Mouse (Mus musculus) cerebellum, postnatal 14 days (tissue): ENCODE data around the gene Mtcl1.

ENCODE experiments used
- DNase-seq, 2 experiments: peaks; one replicate each; pipeline ENCODE4 v3.0.0; 2021; ENCODE audit warnings: mixed read lengths in 2 of 2

Mtcl1 gene

GRCm38 (mm10) chr17:66358026-66358978 lies 91.2 kb downstream of the Mtcl1 start:
- DNase-seq, result peak; percentile 47 to 68

- peak in 1 of 2 experiments; percentile 56 for DNase-seq
Measured at GRCm38 (mm10) chr17:66357171-66358025, 92.2 kb downstream of the Mtcl1 start.

GRCm38 (mm10) chr17:66353907-66354306 lies 95.6 kb downstream of the Mtcl1 start:
- no peak for DNase-seq

GRCm38 (mm10) chr17:66352847-66353643 lies 96.5 kb downstream of the Mtcl1 start:
- no peak for DNase-seq

- DNase-seq, result no peak
Measured at GRCm38 (mm10) chr17:66352219-66352618, 97.3 kb downstream of the Mtcl1 start.

GRCm38 (mm10) chr17:66350689-66351088 lies 98.9 kb downstream of the Mtcl1 start:
- DNase-seq, result no peak

- DNase-seq, result no peak
Measured at GRCm38 (mm10) chr17:66350127-66350526, 99.4 kb downstream of the Mtcl1 start.

- DNase-seq, result no peak
Measured at GRCm38 (mm10) chr17:66346378-66346777, 103.2 kb downstream of the Mtcl1 start.

GRCm38 (mm10) chr17:66345680-66346079 lies 103.9 kb downstream of the Mtcl1 start:
- DNase-seq, result peak; percentile 70 to 81

- peak; percentile 49 to 52 for DNase-seq
Measured at GRCm38 (mm10) chr17:66342932-66343331, 106.6 kb downstream of the Mtcl1 start.

GRCm38 (mm10) chr17:66341670-66342069 lies 107.9 kb downstream of the Mtcl1 start:
- DNase-seq, result no peak

GRCm38 (mm10) chr17:66340798-66341197 lies 108.8 kb downstream of the Mtcl1 start:
- DNase-seq, result no peak

- DNase-seq, result no peak
Measured at GRCm38 (mm10) chr17:66337929-66338328, 111.6 kb downstream of the Mtcl1 start.

GRCm38 (mm10) chr17:66335568-66335967 lies 114.0 kb downstream of the Mtcl1 start:
- DNase-seq, result peak; percentile 50 to 56

- DNase-seq, result peak; percentile 54 to 60
Measured at GRCm38 (mm10) chr17:66334894-66335293, 114.7 kb downstream of the Mtcl1 start.

GRCm38 (mm10) chr17:66331207-66331606 lies 118.3 kb downstream of the Mtcl1 start:
- peak in 1 of 2 experiments; percentile 44 for DNase-seq

GRCm38 (mm10) chr17:66326552-66327045 lies 123.0 kb downstream of the Mtcl1 start:
- peak in 1 of 2 experiments; percentile 62 for DNase-seq

GRCm38 (mm10) chr17:66326204-66326545 lies 123.4 kb downstream of the Mtcl1 start:
- peak; percentile 48 to 55 for DNase-seq

GRCm38 (mm10) chr17:66325440-66326203 lies 123.9 kb downstream of the Mtcl1 start:
- DNase-seq, result peak; percentile 44 to 71

- no peak for DNase-seq
Measured at GRCm38 (mm10) chr17:66324836-66325235, 124.7 kb downstream of the Mtcl1 start.

GRCm38 (mm10) chr17:66322646-66323255 lies 126.8 kb downstream of the Mtcl1 start:
- no peak for DNase-seq
